Mouse (Mus musculus) c-Kit-positive CD71-positive TER-119-negative erythroid progenitor cells, embryonic 14.5 days (primary cell): ENCODE measurements around the gene Dnah7b.
"Not testable (repeated sequence)": the region's sequence is repeated elsewhere in the genome, so short reads cannot be mapped to it uniquely, and the experiment has no call there.

Experiments
- DNase-seq: peaks from one replicate; pipeline ENCODE4 v3.0.0-alpha.2; 2013; ENCODE audit warnings: low read depth

Dnah7b gene

GRCm38 (mm10) chr1:46066015-46066414 is at the start of gene Dnah7b:
Gene Dnah7b (plus strand): TSS chr1:46066315.
- no peak for DNase-seq

- DNase-seq: no peak
These were observed 47.6 kb upstream of the Dnah7b start for GRCm38 (mm10) chr1:46018382-46018977.

- peak; percentile 4 for DNase-seq
These were observed 43.9 kb upstream of the Dnah7b start for GRCm38 (mm10) chr1:46022262-46022661.

GRCm38 (mm10) chr1:46031993-46032555 is 34.0 kb upstream of the Dnah7b start:
- no peak for DNase-seq

- DNase-seq: no peak
These were observed 17.9 kb upstream of the Dnah7b start for GRCm38 (mm10) chr1:46048188-46048587.

GRCm38 (mm10) chr1:46066484-46067251 is 553 bp downstream of the Dnah7b start:
- no peak for DNase-seq

GRCm38 (mm10) chr1:46068787-46069186 is 2.7 kb downstream of the Dnah7b start:
- DNase-seq: not testable (repeated sequence)

GRCm38 (mm10) chr1:46077891-46078290 is 11.8 kb downstream of the Dnah7b start:
- no peak for DNase-seq

- no peak for DNase-seq
These were observed 34.4 kb downstream of the Dnah7b start for GRCm38 (mm10) chr1:46100484-46100883.

- DNase-seq: not testable (repeated sequence)
These were observed 46.5 kb downstream of the Dnah7b start for GRCm38 (mm10) chr1:46112606-46113005.

GRCm38 (mm10) chr1:46117179-46117578 is 51.1 kb downstream of the Dnah7b start:
- not testable (repeated sequence) for DNase-seq

- no peak for DNase-seq
These were observed 61.9 kb downstream of the Dnah7b start for GRCm38 (mm10) chr1:46128058-46128457.

- not testable (repeated sequence) for DNase-seq
These were observed 130.7 kb downstream of the Dnah7b start for GRCm38 (mm10) chr1:46196835-46197234.

- DNase-seq: not testable (repeated sequence)
These were observed 135.1 kb downstream of the Dnah7b start for GRCm38 (mm10) chr1:46201169-46201568.

- DNase-seq: not testable (repeated sequence)
These were observed 144.0 kb downstream of the Dnah7b start for GRCm38 (mm10) chr1:46210014-46210588.

GRCm38 (mm10) chr1:46222704-46223103 is 156.6 kb downstream of the Dnah7b start:
- DNase-seq: not testable (repeated sequence)

- DNase-seq: not testable (repeated sequence)
These were observed 160.0 kb downstream of the Dnah7b start for GRCm38 (mm10) chr1:46226136-46226535.

GRCm38 (mm10) chr1:46268841-46269240 is 202.7 kb downstream of the Dnah7b start:
- not testable (repeated sequence) for DNase-seq

GRCm38 (mm10) chr1:46271927-46272326 is 205.8 kb downstream of the Dnah7b start:
- no peak for DNase-seq

GRCm38 (mm10) chr1:46278057-46278910 is 212.2 kb downstream of the Dnah7b start:
- DNase-seq: not testable (repeated sequence)

GRCm38 (mm10) chr1:46278911-46279565 is 212.9 kb downstream of the Dnah7b start:
- not testable (repeated sequence) for DNase-seq
